Mouse (Mus musculus) forebrain, embryonic 15.5 days (tissue): ENCODE measurements around the gene Gm10031. TPM values are rescaled to one million over a fixed set of nuclear protein-coding genes. Genes with fewer than 3 reads are reported as not detected.
A peak's percentile ranks its signal among the peaks of the same experiment; 100 is the strongest.
"Not testable (repeated sequence)": the region's sequence is repeated elsewhere in the genome, so short reads cannot be mapped to it uniquely, and the experiment has no call there.

ENCODE experiments used
- ATAC-seq: fragments of 200-750 bp; cut with Nextera tagmentation; replicated peaks from 2 replicates; pipeline ENCODE4 v1.8.0; 2017; ENCODE audit warnings: mild to moderate bottlenecking, moderate TSS enrichment, moderate library complexity
- H3K27ac ChIP-seq: fragments of 300-500 bp; sonication (generic); replicated peaks from 2 replicates; pipeline ENCODE4 v1.5.1; 2015; ENCODE audit warnings: mild to moderate bottlenecking, inconsistent platforms
- H3K27me3 ChIP-seq: fragments of 300-500 bp; sonication (generic); 2 replicates; pipeline ENCODE4 v1.6.1; 2015; ENCODE audit warnings: inconsistent platforms
- H3K36me3 ChIP-seq: fragments of 300-500 bp; sonication (generic); 2 replicates; pipeline ENCODE4 v1.6.1; 2015; ENCODE audit warnings: mild to moderate bottlenecking, inconsistent platforms
- H3K4me1 ChIP-seq: fragments of 300-500 bp; sonication (generic); 2 replicates; pipeline ENCODE4 v1.6.1; 2015; ENCODE audit warnings: inconsistent platforms
- H3K4me2 ChIP-seq: fragments of 300-500 bp; sonication (generic); replicated peaks from 2 replicates; pipeline ENCODE4 v1.6.1; 2015; ENCODE audit warnings: mild to moderate bottlenecking, inconsistent platforms
- H3K4me3 ChIP-seq: fragments of 300-500 bp; sonication (generic); 2 replicates; pipeline ENCODE4 v1.5.1; 2015; ENCODE audit warnings: mild to moderate bottlenecking, inconsistent platforms
- H3K9ac ChIP-seq: fragments of 300-500 bp; sonication (generic); replicated peaks from 2 replicates; pipeline ENCODE4 v1.6.1; 2015; ENCODE audit warnings: mild to moderate bottlenecking, inconsistent platforms
- H3K9me3 ChIP-seq: fragments of 300-500 bp; sonication (generic); 2 replicates; pipeline ENCODE4 v1.6.1; 2016; ENCODE audit warnings: inconsistent platforms
- WGBS: fragments of 180-500 bp; shearing (Covaris S2); methylation state at CpG from one replicate; pipeline ENCODE4 v1.1.7; 2015; ENCODE audit warnings: mixed read lengths; 5-methylcytosine and 5-hydroxymethylcytosine counted together
- polyA plus RNA-seq: library from polyadenylated mRNA; unstranded; fragments of >200 nt; fragmentation: Nextera tagmentation; extraction: Ambion mirVana; gene quantifications from 2 replicates; pipeline ENCODE4 v1.2.1, GENCODE M21; 2015

Gene Gm10031
- polyA plus RNA-seq, 1 experiment from 2014 or later = 0.71 TPM

- H3K4me1 ChIP-seq = no peaks in the 10 kb centered on the region
- no peaks in the 10 kb centered on the region for H3K27me3 ChIP-seq
- no peak overlapping the region for H3K27ac ChIP-seq
- H3K4me2 ChIP-seq = no peak overlapping the region
- no peak overlapping the region for H3K9ac ChIP-seq
- WGBS = 82% methylated on average over 3 of the region's 3 CpGs
- H3K9me3 ChIP-seq = no peaks in the 10 kb centered on the region
- H3K4me3 ChIP-seq = no peak overlapping the region
- no peaks in the 10 kb centered on the region for H3K36me3 ChIP-seq
- no peak for ATAC-seq
Measured at GRCm38 (mm10) chr1:156520136-156520780, 3.6 kb upstream of the Gm10031 start.

GRCm38 (mm10) chr1:156521796-156522517, 1.9 kb upstream of the Gm10031 start:
- Histone ChIP-seq H3K9me3 (no peaks in the 10 kb centered on the region), H3K27me3 (no peaks in the 10 kb centered on the region), H3K4me1 (no peaks in the 10 kb centered on the region), H3K27ac (no peak overlapping the region), H3K4me3 (no peak overlapping the region), H3K9ac (no peak overlapping the region), H3K36me3 (no peaks in the 10 kb centered on the region), H3K4me2 (peak overlapping the region; percentile 11; the same call in 1 of the 2 replicates)
- ATAC-seq = no peak
- 49% methylated on average over 15 of the region's 15 CpGs for WGBS

- H3K9ac ChIP-seq, H3K36me3 ChIP-seq, H3K9me3 ChIP-seq, H3K4me3 ChIP-seq, ATAC-seq, H3K4me1 ChIP-seq, H3K27me3 ChIP-seq, H3K4me2 ChIP-seq, H3K27ac ChIP-seq: not testable (repeated sequence)
- WGBS = 91% methylated on average over 16 of the region's 16 CpGs
Measured at GRCm38 (mm10) chr1:156532476-156533175, 8.8 kb downstream of the Gm10031 start.

GRCm38 (mm10) chr1:156533483-156533882, 9.7 kb downstream of the Gm10031 start:
- H3K9ac ChIP-seq = no peak overlapping the region
- H3K4me1 ChIP-seq = no peaks in the 10 kb centered on the region
- H3K4me2 ChIP-seq = no peak overlapping the region
- WGBS = 93% methylated on average over 3 of the region's 3 CpGs
- H3K9me3 ChIP-seq = no peaks in the 10 kb centered on the region
- no peak for ATAC-seq
- no peak overlapping the region for H3K27ac ChIP-seq
- H3K36me3 ChIP-seq = no peaks in the 10 kb centered on the region
- H3K27me3 ChIP-seq = no peaks in the 10 kb centered on the region
- H3K4me3 ChIP-seq = no peak overlapping the region

- 89% methylated on average over 4 of the region's 4 CpGs for WGBS
- no peaks in the 10 kb centered on the region for H3K9me3 ChIP-seq
- H3K9ac ChIP-seq = no peak overlapping the region
- H3K4me2 ChIP-seq = no peak overlapping the region
- no peaks in the 10 kb centered on the region for H3K36me3 ChIP-seq
- H3K27me3 ChIP-seq = no peaks in the 10 kb centered on the region
- H3K4me3 ChIP-seq = no peak overlapping the region
- ATAC-seq = no peak
- H3K4me1 ChIP-seq = no peaks in the 10 kb centered on the region
- no peak overlapping the region for H3K27ac ChIP-seq
Measured at GRCm38 (mm10) chr1:156533911-156534310, 10.1 kb downstream of the Gm10031 start.

GRCm38 (mm10) chr1:156537031-156537430, 13.2 kb downstream of the Gm10031 start:
- 62% methylated on average over 2 of the region's 2 CpGs for WGBS
- H3K4me3 ChIP-seq = no peak overlapping the region
- H3K9me3 ChIP-seq = no peaks in the 10 kb centered on the region

GRCm38 (mm10) chr1:156537701-156538100, 13.9 kb downstream of the Gm10031 start:
- no peak for ATAC-seq
- H3K4me2 ChIP-seq = no peak overlapping the region
- H3K27ac ChIP-seq = no peak overlapping the region
- H3K4me3 ChIP-seq = no peak overlapping the region
- H3K4me1 ChIP-seq = no peaks in the 10 kb centered on the region
- no peak overlapping the region for H3K9ac ChIP-seq
- no peaks in the 10 kb centered on the region for H3K27me3 ChIP-seq
- H3K36me3 ChIP-seq = no peaks in the 10 kb centered on the region
- 87% methylated on average over 6 of the region's 6 CpGs for WGBS
- H3K9me3 ChIP-seq = no peaks in the 10 kb centered on the region

More at GRCm38 (mm10) chr1:156537031-156537430, 13.2 kb downstream of the Gm10031 start:
- Histone ChIP-seq H3K27ac (no peak overlapping the region), H3K4me2 (no peak overlapping the region), H3K27me3 (no peaks in the 10 kb centered on the region), H3K36me3 (no peaks in the 10 kb centered on the region), H3K9ac (no peak overlapping the region), H3K4me1 (no peaks in the 10 kb centered on the region)
- ATAC-seq = no peak

- no peak overlapping the region for H3K4me3 ChIP-seq
- no peak for ATAC-seq
- H3K27ac ChIP-seq = no peak overlapping the region
- no peaks in the 10 kb centered on the region for H3K9me3 ChIP-seq
- H3K9ac ChIP-seq = no peak overlapping the region
- no peaks in the 10 kb centered on the region for H3K36me3 ChIP-seq
- no peaks in the 10 kb centered on the region for H3K27me3 ChIP-seq
- no peaks in the 10 kb centered on the region for H3K4me1 ChIP-seq
- no peak overlapping the region for H3K4me2 ChIP-seq
- WGBS = 91% methylated on average over 3 of the region's 3 CpGs
Measured at GRCm38 (mm10) chr1:156538382-156538781, 14.6 kb downstream of the Gm10031 start.

GRCm38 (mm10) chr1:156539787-156540560, 16.2 kb downstream of the Gm10031 start:
- no peak overlapping the region for H3K4me3 ChIP-seq
- no peaks in the 10 kb centered on the region for H3K9me3 ChIP-seq
- no peaks in the 10 kb centered on the region for H3K27me3 ChIP-seq
- no peak overlapping the region for H3K4me2 ChIP-seq
- no peak overlapping the region for H3K9ac ChIP-seq
- H3K36me3 ChIP-seq = no peaks in the 10 kb centered on the region
- H3K4me1 ChIP-seq = no peaks in the 10 kb centered on the region
- no peak overlapping the region for H3K27ac ChIP-seq
- WGBS = 48% methylated on average over 4 of the region's 4 CpGs
- ATAC-seq = peak; percentile 81; the same call in 1 of the 2 replicates

- 49% methylated on average over 12 of the region's 12 CpGs for WGBS
Measured at GRCm38 (mm10) chr1:156543999-156544398, 20.2 kb downstream of the Gm10031 start.

GRCm38 (mm10) chr1:156558024-156558930, 34.5 kb downstream of the Gm10031 start, which contains the start of gene Abl2:
Abl2 (plus strand) TSS chr1:156558786.
- 9% methylated on average over 60 of the region's 60 CpGs for WGBS
- H3K9me3 ChIP-seq = no peaks in the 10 kb centered on the region
- H3K4me3 ChIP-seq = peak within 1 kb of the TSS; percentile 81
- no peaks in the 10 kb centered on the region for H3K27me3 ChIP-seq
- peak; percentile 97 for ATAC-seq
- no peaks in the 10 kb centered on the region for H3K36me3 ChIP-seq
- H3K27ac ChIP-seq = peak within 1 kb of the TSS; percentile 96
- peaks cover 22% of the 10 kb centered on the region for H3K4me1 ChIP-seq
- H3K4me2 ChIP-seq = peak within 1 kb of the TSS; percentile 52
- peak within 1 kb of the TSS; percentile 92 for H3K9ac ChIP-seq

More at GRCm38 (mm10) chr1:156543999-156544398, 20.2 kb downstream of the Gm10031 start:
- Histone ChIP-seq H3K4me2 (no peak overlapping the region), H3K9me3 (no peaks in the 10 kb centered on the region), H3K4me3 (no peak overlapping the region), H3K27me3 (no peaks in the 10 kb centered on the region), H3K9ac (no peak overlapping the region), H3K36me3 (no peaks in the 10 kb centered on the region), H3K27ac (no peak overlapping the region), H3K4me1 (no peaks in the 10 kb centered on the region)
- ATAC-seq = no peak
